Mouse (Mus musculus): ENCODE data around the gene Bcl7c. TPM values are rescaled to one million over a fixed set of nuclear protein-coding genes. Genes with fewer than 3 reads are reported as not detected.
A peak's percentile ranks its signal among the peaks of the same experiment; 100 is the strongest.

Bcl7c gene
- total and polyA plus RNA-seq, 2 experiments: 7.6 to 20.0 TPM

GRCm38 (mm10) chr7:127617962-127618361 is 90.8 kb downstream of the Bcl7c start:
- Histone ChIP-seq H3K79me2 (ENCODE audit: control insufficient read depth, insufficient read depth, low read length) (0 out of 2 replicates have a peak, but pooled peaks cover 3% of the 10 kb centered on the region), H3K27me3 (ENCODE audit: control insufficient read depth, insufficient read depth, low read length) (no peaks in the 10 kb centered on the region), H3K36me3 (ENCODE audit: control insufficient read depth, insufficient read depth, low read length) (no peaks in the 10 kb centered on the region), H3K27ac (replicated peaks; ENCODE audit: insufficient read depth, low read depth, low read length) (no peak overlapping the region), H3K4me1 (ENCODE audit: control insufficient read depth, insufficient read depth, low read length) (peaks cover 3% of the 10 kb centered on the region; the same call in 1 of the 2 replicates), H3K4me3 (ENCODE audit: insufficient read depth, low read depth, low read length) (no peak overlapping the region), H3K9ac (ENCODE audit: low read depth, low read length) (no peak overlapping the region)
- TF ChIP-seq POLR2A (IDR thresholded peaks at IDR 0.05; ENCODE audit: extremely low read depth, insufficient read depth, low read length): no peak
- no peak for TF ChIP-seq CTCF (IDR thresholded peaks at IDR 0.05; ENCODE audit: low read depth, low read length)
- WGBS: 83% methylated on average over 2 of the region's 2 CpGs
- no peak for DNase-seq (ENCODE audit: extremely low read depth, low read depth, low spot score)

- 76% methylated on average over 1 of the region's 1 CpGs for WGBS
- H3K4me1 ChIP-seq (ENCODE audit: control insufficient read depth, insufficient read depth, low read length): peaks cover 3% of the 10 kb centered on the region; the same call in 1 of the 2 replicates
- no peak overlapping the region for H3K4me3 ChIP-seq (ENCODE audit: insufficient read depth, low read depth, low read length)
- H3K79me2 ChIP-seq (ENCODE audit: control insufficient read depth, insufficient read depth, low read length): 0 out of 2 replicates have a peak, but pooled peaks cover 3% of the 10 kb centered on the region
- H3K27me3 ChIP-seq (ENCODE audit: control insufficient read depth, insufficient read depth, low read length): no peaks in the 10 kb centered on the region
- TF ChIP-seq POLR2A (IDR thresholded peaks at IDR 0.05; ENCODE audit: extremely low read depth, insufficient read depth, low read length): no peak
- TF ChIP-seq CTCF (IDR thresholded peaks at IDR 0.05; ENCODE audit: low read depth, low read length): no peak
- H3K27ac ChIP-seq (replicated peaks; ENCODE audit: insufficient read depth, low read depth, low read length): no peak overlapping the region
- H3K9ac ChIP-seq (ENCODE audit: low read depth, low read length): no peak overlapping the region
- DNase-seq (ENCODE audit: extremely low read depth, low read depth, low spot score): no peak
- no peaks in the 10 kb centered on the region for H3K36me3 ChIP-seq (ENCODE audit: control insufficient read depth, insufficient read depth, low read length)
Measured at GRCm38 (mm10) chr7:127616881-127617280, 91.9 kb downstream of the Bcl7c start.

- H3K4me1 ChIP-seq (ENCODE audit: control insufficient read depth, insufficient read depth, low read length): peaks cover 3% of the 10 kb centered on the region; the same call in 1 of the 2 replicates
- 70% methylated on average over 1 of the region's 1 CpGs for WGBS
- H3K27ac ChIP-seq (replicated peaks; ENCODE audit: insufficient read depth, low read depth, low read length): no peak overlapping the region
Measured at GRCm38 (mm10) chr7:127616336-127616735, 92.4 kb downstream of the Bcl7c start.

GRCm38 (mm10) chr7:127614891-127615843 is 93.6 kb downstream of the Bcl7c start, which contains the start of gene Zfp629:
TSS of gene Zfp629 (minus strand) at chr7:127615797.
- TF ChIP-seq CTCF (IDR thresholded peaks at IDR 0.05; ENCODE audit: low read depth, low read length): no peak
- TF ChIP-seq POLR2A (IDR thresholded peaks at IDR 0.05; ENCODE audit: extremely low read depth, insufficient read depth, low read length): 0 out of 2 replicates have a peak, but pooled peaks have one; percentile 18
- WGBS: 1% methylated on average over 50 of the region's 50 CpGs
- Histone ChIP-seq H3K36me3 (ENCODE audit: control insufficient read depth, insufficient read depth, low read length) (no peaks in the 10 kb centered on the region; the same call in 1 of the 2 replicates), H3K4me3 (ENCODE audit: insufficient read depth, low read depth, low read length) (peak within 1 kb of the TSS; percentile 98), H3K79me2 (ENCODE audit: control insufficient read depth, insufficient read depth, low read length) (0 out of 2 replicates have a peak, but pooled peaks cover 3% of the 10 kb centered on the region), H3K27ac (replicated peaks; ENCODE audit: insufficient read depth, low read depth, low read length) (peak within 1 kb of the TSS; percentile 86), H3K4me1 (ENCODE audit: control insufficient read depth, insufficient read depth, low read length) (peaks cover 3% of the 10 kb centered on the region; the same call in 1 of the 2 replicates), H3K27me3 (ENCODE audit: control insufficient read depth, insufficient read depth, low read length) (no peaks in the 10 kb centered on the region), H3K9ac (ENCODE audit: low read depth, low read length) (peak within 1 kb of the TSS; percentile 70)
- peak; percentile 62 for DNase-seq (ENCODE audit: extremely low read depth, low read depth, low spot score)

More at GRCm38 (mm10) chr7:127616336-127616735, 92.4 kb downstream of the Bcl7c start:
- no peak for DNase-seq (ENCODE audit: extremely low read depth, low read depth, low spot score)
- Histone ChIP-seq H3K79me2 (ENCODE audit: control insufficient read depth, insufficient read depth, low read length) (0 out of 2 replicates have a peak, but pooled peaks cover 3% of the 10 kb centered on the region), H3K27me3 (ENCODE audit: control insufficient read depth, insufficient read depth, low read length) (no peaks in the 10 kb centered on the region), H3K36me3 (ENCODE audit: control insufficient read depth, insufficient read depth, low read length) (no peaks in the 10 kb centered on the region; the same call in 1 of the 2 replicates), H3K4me3 (ENCODE audit: insufficient read depth, low read depth, low read length) (no peak overlapping the region), H3K9ac (ENCODE audit: low read depth, low read length) (no peak overlapping the region)
- TF ChIP-seq CTCF (IDR thresholded peaks at IDR 0.05; ENCODE audit: low read depth, low read length) (no peak), POLR2A (IDR thresholded peaks at IDR 0.05; ENCODE audit: extremely low read depth, insufficient read depth, low read length) (no peak)

- H3K9ac ChIP-seq (ENCODE audit: low read depth, low read length): peak overlapping the region; percentile 70
- 0 out of 2 replicates have a peak, but pooled peaks cover 3% of the 10 kb centered on the region for H3K79me2 ChIP-seq (ENCODE audit: control insufficient read depth, insufficient read depth, low read length)
- H3K27me3 ChIP-seq (ENCODE audit: control insufficient read depth, insufficient read depth, low read length): no peaks in the 10 kb centered on the region
- WGBS: under 1% methylated on average over 30 of the region's 44 CpGs
- TF ChIP-seq CTCF (IDR thresholded peaks at IDR 0.05; ENCODE audit: low read depth, low read length): no peak
- no peak for TF ChIP-seq POLR2A (IDR thresholded peaks at IDR 0.05; ENCODE audit: extremely low read depth, insufficient read depth, low read length)
- peaks cover 3% of the 10 kb centered on the region; the same call in 1 of the 2 replicates for H3K4me1 ChIP-seq (ENCODE audit: control insufficient read depth, insufficient read depth, low read length)
- no peaks in the 10 kb centered on the region; the same call in 1 of the 2 replicates for H3K36me3 ChIP-seq (ENCODE audit: control insufficient read depth, insufficient read depth, low read length)
- peak; percentile 36 for DNase-seq (ENCODE audit: extremely low read depth, low read depth, low spot score)
- H3K4me3 ChIP-seq (ENCODE audit: insufficient read depth, low read depth, low read length): peak overlapping the region; percentile 98
- peak overlapping the region; percentile 69 for H3K27ac ChIP-seq (replicated peaks; ENCODE audit: insufficient read depth, low read depth, low read length)
Measured at GRCm38 (mm10) chr7:127614511-127614890, 94.2 kb downstream of the Bcl7c start.
